Mouse (Mus musculus) spleen, postnatal 0 days (tissue): ENCODE data around the gene Fscn2. TPM values are rescaled to one million over a fixed set of nuclear protein-coding genes. Genes with fewer than 3 reads are reported as not detected.

Experiments
- polyA plus RNA-seq: library from polyadenylated mRNA; unstranded; fragments of >200 nt; fragmentation: Nextera tagmentation; extraction: Ambion mirVana; gene quantifications from 2 replicates; pipeline ENCODE4 v1.2.1, GENCODE M21; 2015

Gene Fscn2
- polyA plus RNA-seq = 0.29 and 0.52 TPM in 2 replicates

GRCm38 (mm10) chr11:120361295-120361694, at the start of gene Fscn2:
Gene Fscn2 (plus strand): TSS chr11:120361534.

GRCm38 (mm10) chr11:120347791-120348683, 13.3 kb upstream of the Fscn2 start, which contains the start of gene Actg1:
Gene Actg1 (minus strand): TSS chr11:120348542.

GRCm38 (mm10) chr11:120378611-120379540, 17.5 kb downstream of the Fscn2 start, which contains the start of gene Faap100:
Gene Faap100 (minus strand): TSS chr11:120378764.

Other genes starting within 250 kb of the Fscn2 start
- 36.2 and 41.7 TPM in 2 replicates for gene Slc38a10, start 210.2 kb upstream of the Fscn2 start, polyA plus RNA-seq
- gene Bahcc1, start 128.6 kb upstream of the Fscn2 start, polyA plus RNA-seq = 2.6 and 4.8 TPM in 2 replicates
- gene Actg1, start 13.0 kb upstream of the Fscn2 start, polyA plus RNA-seq = 706 and 868 TPM in 2 replicates
- 11.0 and 12.8 TPM in 2 replicates for gene Faap100, start 17.2 kb downstream of the Fscn2 start, polyA plus RNA-seq
- 19.0 and 19.5 TPM in 2 replicates for gene Nploc4, start 76.2 kb downstream of the Fscn2 start, polyA plus RNA-seq
- 0.07 TPM in 1 of 2 replicates, not detected in the other for gene Tspan10, start 81.1 kb downstream of the Fscn2 start, polyA plus RNA-seq
- gene Pde6g, start 92.0 kb downstream of the Fscn2 start, polyA plus RNA-seq = 0.12 and 0.16 TPM in 2 replicates
- 11.2 and 15.7 TPM in 2 replicates for gene Oxld1, start 96.5 kb downstream of the Fscn2 start, polyA plus RNA-seq
- 24.2 and 24.8 TPM in 2 replicates for gene Ccdc137, start 96.6 kb downstream of the Fscn2 start, polyA plus RNA-seq
- 22.7 TPM in 2 replicates for gene Arl16, start 106.1 kb downstream of the Fscn2 start, polyA plus RNA-seq
- gene Mrpl12, start 123.1 kb downstream of the Fscn2 start, polyA plus RNA-seq = 99.2 and 107 TPM in 2 replicates
- gene Slc25a10, start 130.3 kb downstream of the Fscn2 start, polyA plus RNA-seq = 16.9 and 18.6 TPM in 2 replicates
- gene Gcgr, start 169.2 kb downstream of the Fscn2 start, polyA plus RNA-seq = 0.13 TPM in 1 of 2 replicates, not detected in the other
- 76.2 and 89.7 TPM in 2 replicates for gene Mcrip1, start 188.2 kb downstream of the Fscn2 start, polyA plus RNA-seq
- not detected in 2 replicates for gene Ppp1r27, start 189.6 kb downstream of the Fscn2 start, polyA plus RNA-seq
- 206 and 241 TPM in 2 replicates for gene P4hb, start 211.7 kb downstream of the Fscn2 start, polyA plus RNA-seq
- gene Arhgdia, start 220.1 kb downstream of the Fscn2 start, polyA plus RNA-seq = 234 and 266 TPM in 2 replicates
- 381 and 432 TPM in 2 replicates for gene Alyref, start 236.8 kb downstream of the Fscn2 start, polyA plus RNA-seq
- gene Anapc11, start 236.9 kb downstream of the Fscn2 start, polyA plus RNA-seq = 120 and 128 TPM in 2 replicates
- gene Npb, start 246.9 kb downstream of the Fscn2 start, polyA plus RNA-seq = 2.7 and 5.2 TPM in 2 replicates